Mouse (Mus musculus): ENCODE results near the gene Serpina3c. TPM values are rescaled to one million over a fixed set of nuclear protein-coding genes. Genes with fewer than 3 reads are reported as not detected.
A peak's percentile ranks its signal among the peaks of the same experiment; 100 is the strongest.

Gene Serpina3c
- total RNA-seq (2021), result not detected

GRCm38 (mm10) chr12:104153656-104154055, at the start of gene Serpina3c:
Serpina3c (minus strand) TSS chr12:104153870.
- no peak for DNase-seq (ENCODE audit: extremely low spot score in 1 of 2, low spot score in 2 of 2)
- intact Hi-C loops (cut with DNase I), result no loop called here

GRCm38 (mm10) chr12:104190852-104191251, 37.2 kb upstream of the Serpina3c start:
- intact Hi-C loops (cut with DNase I), result no loop called here

GRCm38 (mm10) chr12:104189246-104189645, 35.6 kb upstream of the Serpina3c start:
- intact Hi-C loops (cut with DNase I), result no loop called here
- DNase-seq (ENCODE audit: extremely low spot score in 1 of 2, low spot score in 2 of 2), result no peak

More at GRCm38 (mm10) chr12:104190852-104191251, 37.2 kb upstream of the Serpina3c start:
- DNase-seq (ENCODE audit: extremely low spot score in 1 of 2, low spot score in 2 of 2), result no peak

GRCm38 (mm10) chr12:104186041-104186581, 32.4 kb upstream of the Serpina3c start:
- DNase-seq (ENCODE audit: extremely low spot score in 1 of 2, low spot score in 2 of 2), result peak in 1 of 2 experiments; percentile 4
- intact Hi-C loops (cut with DNase I), result no loop called here

DNA sequence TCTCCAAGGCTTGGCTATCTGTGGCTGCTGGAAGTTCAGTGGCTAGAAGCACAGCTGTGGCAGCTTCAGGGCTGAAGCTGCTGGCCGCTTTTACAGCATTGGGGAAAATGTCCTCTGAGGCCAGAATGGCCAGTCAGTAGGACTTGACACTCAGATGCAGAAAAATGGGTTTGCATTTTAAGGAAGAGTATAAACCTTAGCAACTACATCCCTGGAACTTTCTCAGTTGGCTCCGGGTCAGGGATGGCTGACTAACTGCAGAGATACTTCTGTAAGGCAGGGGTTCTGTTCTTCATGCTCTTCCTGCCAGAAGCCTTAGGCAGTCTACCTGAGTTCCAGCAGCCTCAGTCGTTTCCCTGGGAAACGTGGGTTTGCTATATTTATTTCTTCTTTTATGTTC, 31.4 kb upstream of the Serpina3c start:
- intact Hi-C loops (cut with DNase I), result no loop called here
- DNase-seq (ENCODE audit: extremely low spot score in 1 of 2, low spot score in 2 of 2), result no peak

- intact Hi-C loops (cut with DNase I), result no loop called here
- DNase-seq (ENCODE audit: extremely low spot score in 1 of 2, low spot score in 2 of 2), result no peak
Measured at GRCm38 (mm10) chr12:104178987-104179386, 25.3 kb upstream of the Serpina3c start.

- intact Hi-C loops (cut with DNase I), result no loop called here
- DNase-seq (ENCODE audit: extremely low spot score in 1 of 2, low spot score in 2 of 2), result no peak
Measured at GRCm38 (mm10) chr12:104178577-104178976, 24.9 kb upstream of the Serpina3c start.

DNA sequence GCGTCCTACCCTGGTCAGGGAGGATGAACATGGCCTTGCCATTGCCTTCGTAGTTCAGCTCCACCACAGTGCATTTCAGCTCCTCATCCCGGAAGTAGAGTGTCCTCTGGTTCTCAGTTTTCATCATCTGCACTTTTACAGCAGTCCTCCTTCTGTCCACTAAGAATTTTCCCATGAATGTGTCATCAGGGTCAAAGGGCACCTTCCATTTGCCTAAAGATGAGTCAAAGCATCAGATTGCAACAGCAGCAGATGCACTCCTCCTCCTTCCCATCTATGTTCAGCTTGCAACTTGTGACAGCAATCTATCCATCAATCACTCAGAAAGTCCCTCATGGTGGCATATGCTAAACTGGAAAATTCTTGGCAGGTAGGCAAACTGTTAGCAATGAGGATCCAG, 22.0 kb upstream of the Serpina3c start:
- intact Hi-C loops (cut with DNase I), result no loop called here
- no peak for DNase-seq (ENCODE audit: extremely low spot score in 1 of 2, low spot score in 2 of 2)

- intact Hi-C loops (cut with DNase I), result no loop called here
- no peak for DNase-seq (ENCODE audit: extremely low spot score in 1 of 2, low spot score in 2 of 2)
Measured at GRCm38 (mm10) chr12:104174747-104175146, 21.1 kb upstream of the Serpina3c start.

- DNase-seq (ENCODE audit: extremely low spot score in 1 of 2, low spot score in 2 of 2), result no peak
- intact Hi-C loops (cut with DNase I), result no loop called here
Measured at GRCm38 (mm10) chr12:104153041-104153645, 527 bp downstream of the Serpina3c start.

GRCm38 (mm10) chr12:104151989-104152388, 1.7 kb downstream of the Serpina3c start:
- intact Hi-C loops (cut with DNase I), result no loop called here
- no peak for DNase-seq (ENCODE audit: extremely low spot score in 1 of 2, low spot score in 2 of 2)

DNA sequence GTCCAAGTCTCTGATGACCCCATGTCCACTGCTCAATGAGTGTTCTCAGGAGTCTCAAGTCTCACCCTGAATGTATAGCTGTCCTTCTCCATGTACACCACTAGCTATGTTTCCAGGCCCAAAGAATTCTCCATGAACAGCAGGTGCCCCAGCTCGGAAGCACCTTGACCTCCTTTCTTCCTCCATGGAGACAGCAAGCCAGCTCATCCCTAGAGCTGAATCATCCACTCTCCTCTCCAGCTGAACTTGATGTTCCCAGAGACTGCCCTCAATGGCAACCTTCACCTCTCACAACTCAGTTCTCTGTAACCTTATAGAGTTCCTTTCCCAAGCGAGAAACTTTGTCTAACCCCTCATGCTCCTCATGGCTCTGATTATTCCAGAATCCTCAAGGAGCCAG, 8.1 kb downstream of the Serpina3c start:
- intact Hi-C loops (cut with DNase I), result no loop called here
- no peak for DNase-seq (ENCODE audit: extremely low spot score in 1 of 2, low spot score in 2 of 2)

- DNase-seq (ENCODE audit: extremely low spot score in 1 of 2, low spot score in 2 of 2), result no peak
- intact Hi-C loops (cut with DNase I), result no loop called here
Measured at GRCm38 (mm10) chr12:104143286-104143685, 10.4 kb downstream of the Serpina3c start.

DNA sequence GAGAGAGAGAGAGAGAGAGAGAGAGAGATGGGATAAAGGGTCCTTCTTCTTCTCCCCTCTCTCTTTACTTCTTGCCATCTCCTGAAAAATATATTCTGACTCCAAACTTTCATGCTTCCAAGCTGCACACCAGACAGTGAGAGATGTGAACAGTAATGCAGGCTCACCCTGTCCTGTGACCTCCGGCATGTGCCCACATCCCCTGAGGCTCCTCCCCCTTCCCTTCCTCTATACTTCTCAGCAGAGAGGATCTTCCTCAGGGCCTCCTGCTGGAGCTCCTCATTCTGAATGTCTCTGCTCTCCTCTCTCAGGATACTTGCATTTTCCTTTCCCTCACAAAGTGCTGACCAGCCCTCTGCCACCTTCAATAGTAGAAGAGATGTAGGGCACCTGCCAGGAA, 11.2 kb downstream of the Serpina3c start:
- DNase-seq (ENCODE audit: extremely low spot score in 1 of 2, low spot score in 2 of 2), result no peak
- intact Hi-C loops (cut with DNase I), result no loop called here

- intact Hi-C loops (cut with DNase I), result no loop called here
- no peak for DNase-seq (ENCODE audit: extremely low spot score in 1 of 2, low spot score in 2 of 2)
Measured at GRCm38 (mm10) chr12:104141506-104141905, 12.2 kb downstream of the Serpina3c start.

GRCm38 (mm10) chr12:104140543-104141103, 13.0 kb downstream of the Serpina3c start:
- no peak for DNase-seq (ENCODE audit: extremely low spot score in 1 of 2, low spot score in 2 of 2)

DNA sequence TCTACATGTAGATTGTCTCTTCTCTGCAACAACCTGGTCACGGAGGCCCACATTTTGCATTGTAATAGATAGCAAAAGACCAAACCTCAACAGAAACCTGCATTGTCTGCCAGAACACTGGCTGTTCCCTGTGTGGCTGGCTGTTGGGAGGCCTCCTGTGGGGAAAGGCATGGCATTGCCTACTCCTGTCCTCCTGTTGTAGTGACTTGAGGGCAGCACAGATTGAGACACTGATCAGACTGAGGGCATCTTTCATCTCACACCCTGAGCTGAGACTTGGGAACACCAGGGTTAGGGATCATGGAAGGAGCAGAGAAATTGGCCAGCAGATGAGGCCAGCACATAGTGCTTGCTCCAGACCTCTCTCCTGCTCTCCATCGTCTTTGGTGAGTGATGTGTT, 15.5 kb downstream of the Serpina3c start:
- intact Hi-C loops (cut with DNase I), result no loop called here
- DNase-seq (ENCODE audit: extremely low spot score in 1 of 2, low spot score in 2 of 2), result no peak

More at GRCm38 (mm10) chr12:104140543-104141103, 13.0 kb downstream of the Serpina3c start:
- intact Hi-C loops (cut with DNase I), result no loop called here

GRCm38 (mm10) chr12:104131041-104131440, 22.6 kb downstream of the Serpina3c start:
- no peak for DNase-seq (ENCODE audit: extremely low spot score in 1 of 2, low spot score in 2 of 2)
- intact Hi-C loops (cut with DNase I), result no loop called here

GRCm38 (mm10) chr12:104127696-104128095, 26.0 kb downstream of the Serpina3c start, which contains the start of gene Serpina3b:
Serpina3b (plus strand) TSS chr12:104127996.
- intact Hi-C loops (cut with DNase I), result no loop called here
- DNase-seq (ENCODE audit: extremely low spot score in 1 of 2, low spot score in 2 of 2), result no peak

DNA sequence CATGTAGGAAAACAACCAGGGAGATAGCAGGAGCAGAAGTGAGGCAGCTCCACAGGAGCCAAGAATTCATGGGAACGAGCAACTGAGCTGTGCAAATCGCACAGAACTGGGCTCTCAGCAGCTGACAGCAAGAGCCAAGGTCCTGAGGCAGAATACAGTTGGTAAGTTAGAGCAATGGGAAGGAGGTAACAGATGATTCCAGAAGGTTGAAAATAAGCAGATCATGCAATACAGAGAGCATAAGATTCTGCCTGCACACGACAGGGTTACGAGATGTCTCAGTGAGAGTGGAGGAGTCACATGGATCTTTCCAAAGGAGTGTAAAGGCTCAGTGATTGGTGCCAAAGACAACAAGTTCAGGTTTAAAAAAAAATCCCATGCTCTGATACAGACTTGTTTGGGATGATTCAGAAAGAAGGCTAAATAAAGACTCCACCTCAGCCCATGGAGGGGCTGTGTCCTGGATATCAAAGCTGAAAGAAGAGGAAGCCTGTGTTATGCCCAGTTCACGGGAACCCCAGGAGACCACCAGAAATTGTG, 28.6 kb downstream of the Serpina3c start:
- no peak for DNase-seq (ENCODE audit: extremely low spot score in 1 of 2, low spot score in 2 of 2)
- intact Hi-C loops (cut with DNase I), result no loop called here

Measured in left cerebral cortex, postnatal 10 days (tissue).